Mouse (Mus musculus) hindbrain, embryonic 14.5 days (tissue): Measurements from ENCODE around the gene Heatr4. TPM values are rescaled to one million over a fixed set of nuclear protein-coding genes. Genes with fewer than 3 reads are reported as not detected.

Source experiments
- ATAC-seq: fragments of 200-750 bp; cut with Nextera tagmentation; 2 replicates; pipeline ENCODE4 v1.8.0; 2017; ENCODE audit warnings: moderate number of reproducible peaks, mild to moderate bottlenecking, moderate TSS enrichment, moderate library complexity; ENCODE audit not compliant: low FRiP score
- DNase-seq: peaks from one replicate; pipeline ENCODE4 v3.0.0-alpha.2; 2015; ENCODE audit warnings: low spot score
- H3K27ac ChIP-seq: fragments of 300-500 bp; sonication (generic); 2 replicates; pipeline ENCODE4 v1.5.1; 2014; ENCODE audit warnings: mild to moderate bottlenecking, moderate library complexity
- H3K27me3 ChIP-seq: fragments of 300-500 bp; sonication (generic); 2 replicates; pipeline ENCODE4 v1.6.1; 2014; ENCODE audit warnings: mild to moderate bottlenecking, low read length, mixed read lengths; ENCODE audit not compliant: control insufficient read depth, insufficient read depth
- H3K36me3 ChIP-seq: fragments of 300-500 bp; sonication (generic); replicated peaks from 2 replicates; pipeline ENCODE4 v1.6.1; 2014; ENCODE audit not compliant: control insufficient read depth, insufficient read depth
- H3K4me1 ChIP-seq: fragments of 300-500 bp; sonication (generic); replicated peaks from 2 replicates; pipeline ENCODE4 v1.6.1; 2014; ENCODE audit warnings: antibody characterized with exemption, low read length, mixed read lengths; ENCODE audit not compliant: control insufficient read depth, insufficient read depth
- H3K4me2 ChIP-seq: fragments of 300-500 bp; sonication (generic); replicated peaks from 2 replicates; pipeline ENCODE4 v1.6.1; 2014; ENCODE audit warnings: mild to moderate bottlenecking, moderate library complexity
- H3K4me3 ChIP-seq: fragments of 300-500 bp; sonication (generic); replicated peaks from 2 replicates; pipeline ENCODE4 v1.5.1; 2014; ENCODE audit warnings: mild to moderate bottlenecking, low read length
- H3K9ac ChIP-seq: fragments of 300-500 bp; sonication (generic); 2 replicates; pipeline ENCODE4 v1.6.1; 2014
- H3K9me3 ChIP-seq: fragments of 300-500 bp; sonication (generic); 2 replicates; pipeline ENCODE4 v1.6.1; 2016; ENCODE audit warnings: low read length; ENCODE audit not compliant: control insufficient read depth
- WGBS: fragments of 180-500 bp; shearing (Covaris S2); extraction: QIAGEN DNeasy Blood & Tissue Kit; methylation state at CpG from one replicate; pipeline ENCODE4 v1.1.7; 2014; 5-methylcytosine and 5-hydroxymethylcytosine counted together
- polyA plus RNA-seq: library from polyadenylated mRNA; unstranded; fragments of >200 nt; fragmentation: Nextera tagmentation; extraction: Ambion mirVana; gene quantifications from 2 replicates; pipeline ENCODE4 v1.2.1, GENCODE M21; 2014

Heatr4 gene
- polyA plus RNA-seq, 1 experiment from 2014 or later, result not detected

- H3K4me2 ChIP-seq, result no peak overlapping the region
- peaks cover 13% of the 10 kb centered on the region; the same call in 1 of the 2 replicates for H3K4me1 ChIP-seq
- ATAC-seq, result no peak
- peaks cover 5% of the 10 kb centered on the region; the same call in 1 of the 2 replicates for H3K36me3 ChIP-seq
- no peak overlapping the region for H3K27ac ChIP-seq
- WGBS, result 77% methylated on average over 9 of the region's 9 CpGs
- H3K9me3 ChIP-seq, result no peaks in the 10 kb centered on the region
- no peaks in the 10 kb centered on the region for H3K27me3 ChIP-seq
- no peak overlapping the region for H3K4me3 ChIP-seq
- H3K9ac ChIP-seq, result no peak overlapping the region
- DNase-seq, result no peak
These were observed 67.8 kb downstream of the Heatr4 start for GRCm38 (mm10) chr12:83916884-83917283.

- 95% methylated on average over 1 of the region's 1 CpGs for WGBS
- Histone ChIP-seq H3K9me3 (no peaks in the 10 kb centered on the region), H3K27ac (no peak overlapping the region), H3K4me3 (no peak overlapping the region), H3K27me3 (no peaks in the 10 kb centered on the region), H3K9ac (no peak overlapping the region), H3K4me2 (no peak overlapping the region), H3K4me1 (0 out of 2 replicates have a peak, but pooled peaks cover 3% of the 10 kb centered on the region), H3K36me3 (peaks cover 5% of the 10 kb centered on the region; the same call in 1 of the 2 replicates)
- DNase-seq (no peak), ATAC-seq (no peak)
These were observed 69.9 kb downstream of the Heatr4 start for GRCm38 (mm10) chr12:83914797-83915196.

GRCm38 (mm10) chr12:83914202-83914740, 70.4 kb downstream of the Heatr4 start:
- 0 out of 2 replicates have a peak, but pooled peaks cover 3% of the 10 kb centered on the region for H3K4me1 ChIP-seq
- no peak overlapping the region for H3K4me3 ChIP-seq
- H3K27me3 ChIP-seq, result no peaks in the 10 kb centered on the region
- ATAC-seq, result no peak
- H3K9ac ChIP-seq, result no peak overlapping the region
- no peak overlapping the region for H3K27ac ChIP-seq
- WGBS, result 93% methylated on average over 4 of the region's 4 CpGs
- H3K9me3 ChIP-seq, result no peaks in the 10 kb centered on the region
- no peak overlapping the region for H3K4me2 ChIP-seq
- no peak for DNase-seq
- H3K36me3 ChIP-seq, result peaks cover 5% of the 10 kb centered on the region; the same call in 1 of the 2 replicates

GRCm38 (mm10) chr12:83910451-83910850, 74.2 kb downstream of the Heatr4 start:
- H3K9me3 ChIP-seq, result no peaks in the 10 kb centered on the region
- ATAC-seq (no peak), DNase-seq (no peak)
- no peak overlapping the region for H3K4me3 ChIP-seq
- H3K27ac ChIP-seq, result no peak overlapping the region
- no peaks in the 10 kb centered on the region for H3K27me3 ChIP-seq
- H3K4me2 ChIP-seq, result no peak overlapping the region
- H3K4me1 ChIP-seq, result no peaks in the 10 kb centered on the region
- 95% methylated on average over 2 of the region's 2 CpGs for WGBS
- H3K9ac ChIP-seq, result no peak overlapping the region
- peaks cover 5% of the 10 kb centered on the region; the same call in 1 of the 2 replicates for H3K36me3 ChIP-seq

Other genes starting within 250 kb of the Heatr4 start
- gene Papln, start 221.2 kb downstream of the Heatr4 start, polyA plus RNA-seq, result 0.26 and 0.44 TPM in 2 replicates
- gene Numb, start 62.9 kb downstream of the Heatr4 start, polyA plus RNA-seq, result 16.0 and 17.7 TPM in 2 replicates
- gene Riox1, start 34.2 kb downstream of the Heatr4 start, polyA plus RNA-seq, result 12.4 and 15.0 TPM in 2 replicates
- gene Acot2, start 3.0 kb upstream of the Heatr4 start, polyA plus RNA-seq, result 9.8 and 13.8 TPM in 2 replicates
- gene Acot1, start 24.6 kb upstream of the Heatr4 start, polyA plus RNA-seq, result 100 and 108 TPM in 2 replicates
- gene Acot4, start 53.5 kb upstream of the Heatr4 start, polyA plus RNA-seq, result 0.54 and 0.61 TPM in 2 replicates
- gene Gm49366, start 54.1 kb upstream of the Heatr4 start, polyA plus RNA-seq, result not detected in 2 replicates
- gene Acot3, start 67.3 kb upstream of the Heatr4 start, polyA plus RNA-seq, result 0.78 and 1.9 TPM in 2 replicates
- gene Acot5, start 84.5 kb upstream of the Heatr4 start, polyA plus RNA-seq, result 0.30 and 0.48 TPM in 2 replicates
- gene Acot6, start 115.8 kb upstream of the Heatr4 start, polyA plus RNA-seq, result 1.5 TPM in 2 replicates
- gene Dnal1, start 129.5 kb upstream of the Heatr4 start, polyA plus RNA-seq, result 6.3 and 7.3 TPM in 2 replicates
- 3.2 and 4.1 TPM in 2 replicates for gene Pnma1, start 163.6 kb upstream of the Heatr4 start, polyA plus RNA-seq
- gene Elmsan1, start 234.0 kb upstream of the Heatr4 start, polyA plus RNA-seq, result 4.4 and 4.8 TPM in 2 replicates